Mouse (Mus musculus): Measurements from ENCODE around the gene Gm4869. TPM values are rescaled to one million over a fixed set of nuclear protein-coding genes. Genes with fewer than 3 reads are reported as not detected.
A peak's percentile ranks its signal among the peaks of the same experiment; 100 is the strongest.

The Gm4869 gene
- total and polyA plus RNA-seq, 2 experiments from 2014 or later: not detected

DNA sequence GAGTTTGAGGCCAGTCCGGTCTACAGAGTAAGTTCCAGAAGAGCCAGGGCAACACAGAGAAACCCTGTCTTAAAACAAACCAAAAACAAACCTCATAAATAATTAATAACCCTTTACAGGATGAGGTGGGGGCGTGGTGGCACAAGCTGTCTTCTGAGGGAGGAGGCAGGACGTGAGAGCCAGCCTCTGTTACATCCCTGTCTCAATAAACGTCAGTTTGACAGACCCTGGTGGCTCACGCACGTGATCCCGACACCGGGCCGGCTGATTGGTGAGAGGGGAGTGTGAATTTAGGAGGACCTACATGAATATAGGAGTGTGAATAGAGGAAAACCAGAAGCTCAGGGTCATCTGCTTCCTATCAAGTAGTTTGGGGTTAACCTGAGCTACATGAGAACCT lies 63.8 kb downstream of the Gm4869 start:
- 31% methylated on average over 9 of the region's 9 CpGs for WGBS
- Histone ChIP-seq H3K27me3 (ENCODE audit: insufficient read depth, low read length) (no peaks in the 10 kb centered on the region), H3K36me3 (ENCODE audit: insufficient read depth, low read length) (no peaks in the 10 kb centered on the region), H3K27ac (no peak overlapping the region), H3K4me3 (ENCODE audit: low read length) (no peak overlapping the region), H3K9me3 (ENCODE audit: low read length) (no peaks in the 10 kb centered on the region), H3K4me1 (ENCODE audit: insufficient read depth, low read length) (peaks cover 22% of the 10 kb centered on the region), H3K9ac (replicated peaks; ENCODE audit: low read length) (no peak overlapping the region), H3K4me2 (ENCODE audit: low read depth, low read length) (no peak overlapping the region)
- no peak for ATAC-seq
- no peak for TF ChIP-seq CTCF (IDR thresholded peaks at IDR 0.05; ENCODE audit: low read depth)
- DNase-seq (ENCODE audit: low spot score): no peak

DNA sequence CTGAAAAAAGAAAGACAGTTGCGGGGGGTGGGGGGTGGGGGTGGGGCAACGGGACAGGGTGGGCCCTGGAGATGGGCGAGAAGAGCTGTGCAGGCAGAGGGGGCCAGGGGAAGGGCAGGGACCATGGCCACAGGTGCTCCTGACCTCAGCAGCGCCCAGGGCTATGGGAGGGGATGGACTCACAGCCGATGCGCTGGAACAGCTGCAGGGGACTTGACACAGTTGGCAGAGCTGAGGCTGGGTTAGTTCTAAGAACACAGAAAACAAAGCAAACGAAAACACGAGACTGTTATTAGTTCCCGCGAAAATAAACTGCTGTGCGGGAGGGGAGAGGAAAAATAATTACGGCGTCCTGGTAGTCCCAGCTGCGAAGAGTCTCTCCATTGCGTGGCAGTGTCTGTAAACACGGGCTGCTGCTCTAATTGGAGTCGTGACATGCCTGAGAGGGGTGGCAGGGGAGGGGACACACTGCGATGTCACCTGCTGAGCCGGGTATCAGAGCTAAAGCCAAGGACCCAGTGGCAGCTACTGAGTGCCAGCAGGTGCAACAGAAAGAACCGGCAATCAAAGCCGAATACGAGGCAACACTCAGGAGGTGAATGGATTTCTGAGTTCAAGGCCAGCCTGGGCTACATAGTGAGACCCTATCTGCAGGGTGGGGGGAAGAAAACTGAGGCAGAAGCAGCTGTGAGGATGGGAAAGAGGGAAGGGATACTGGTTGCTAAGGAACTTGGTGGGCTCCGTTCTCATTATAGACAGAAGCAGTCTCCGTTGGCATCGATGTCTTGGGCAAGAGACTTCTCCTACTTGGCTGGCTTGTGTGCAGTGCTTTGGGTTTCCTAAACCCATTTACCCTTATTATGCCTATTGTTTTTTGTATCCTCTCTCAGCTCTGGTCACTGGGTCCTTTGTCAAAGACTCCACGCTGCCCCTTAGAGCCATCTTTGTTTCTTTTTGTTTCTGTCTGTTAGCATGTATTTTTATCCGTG lies 64.9 kb downstream of the Gm4869 start:
- ATAC-seq: no peak
- peaks cover 19% of the 10 kb centered on the region for H3K4me1 ChIP-seq (ENCODE audit: insufficient read depth, low read length)
- H3K9ac ChIP-seq (replicated peaks; ENCODE audit: low read length): peak overlapping the region; percentile 24; the same call in 1 of the 2 replicates
- TF ChIP-seq CTCF (IDR thresholded peaks at IDR 0.05; ENCODE audit: low read depth): no peak
- peak; percentile 28 for DNase-seq (ENCODE audit: low spot score)
- no peaks in the 10 kb centered on the region for H3K36me3 ChIP-seq (ENCODE audit: insufficient read depth, low read length)
- no peak overlapping the region for H3K4me3 ChIP-seq (ENCODE audit: low read length)
- H3K27me3 ChIP-seq (ENCODE audit: insufficient read depth, low read length): no peaks in the 10 kb centered on the region
- 28% methylated on average over 27 of the region's 27 CpGs for WGBS
- peak overlapping the region; percentile 40 for H3K4me2 ChIP-seq (ENCODE audit: low read depth, low read length)
- peak overlapping the region; percentile 32 for H3K27ac ChIP-seq
- H3K9me3 ChIP-seq (ENCODE audit: low read length): no peaks in the 10 kb centered on the region

GRCm38 (mm10) chr5:140513921-140514320 lies 68.5 kb downstream of the Gm4869 start:
- Histone ChIP-seq H3K4me2 (ENCODE audit: low read depth, low read length) (no peak overlapping the region), H3K9me3 (ENCODE audit: low read length) (no peaks in the 10 kb centered on the region), H3K36me3 (ENCODE audit: insufficient read depth, low read length) (no peaks in the 10 kb centered on the region), H3K9ac (replicated peaks; ENCODE audit: low read length) (no peak overlapping the region), H3K4me1 (ENCODE audit: insufficient read depth, low read length) (peaks cover 10% of the 10 kb centered on the region; the same call in 1 of the 2 replicates), H3K27me3 (ENCODE audit: insufficient read depth, low read length) (no peaks in the 10 kb centered on the region), H3K4me3 (ENCODE audit: low read length) (no peak overlapping the region), H3K27ac (no peak overlapping the region)
- ATAC-seq: no peak
- WGBS: 63% methylated on average over 8 of the region's 8 CpGs
- no peak for TF ChIP-seq CTCF (IDR thresholded peaks at IDR 0.05; ENCODE audit: low read depth)
- no peak for DNase-seq (ENCODE audit: low spot score)

- Histone ChIP-seq H3K4me1 (ENCODE audit: insufficient read depth, low read length) (peaks cover 5% of the 10 kb centered on the region; the same call in 1 of the 2 replicates), H3K9ac (replicated peaks; ENCODE audit: low read length) (no peak overlapping the region), H3K9me3 (ENCODE audit: low read length) (no peaks in the 10 kb centered on the region), H3K27ac (no peak overlapping the region), H3K36me3 (ENCODE audit: insufficient read depth, low read length) (no peaks in the 10 kb centered on the region), H3K4me2 (ENCODE audit: low read depth, low read length) (no peak overlapping the region), H3K4me3 (ENCODE audit: low read length) (no peak overlapping the region), H3K27me3 (ENCODE audit: insufficient read depth, low read length) (no peaks in the 10 kb centered on the region)
- WGBS: 46% methylated on average over 7 of the region's 7 CpGs
- no peak for TF ChIP-seq CTCF (IDR thresholded peaks at IDR 0.05; ENCODE audit: low read depth)
- ATAC-seq (no peak), DNase-seq (ENCODE audit: low spot score) (no peak)
Observed at GRCm38 (mm10) chr5:140514799-140515486, 69.5 kb downstream of the Gm4869 start.

DNA sequence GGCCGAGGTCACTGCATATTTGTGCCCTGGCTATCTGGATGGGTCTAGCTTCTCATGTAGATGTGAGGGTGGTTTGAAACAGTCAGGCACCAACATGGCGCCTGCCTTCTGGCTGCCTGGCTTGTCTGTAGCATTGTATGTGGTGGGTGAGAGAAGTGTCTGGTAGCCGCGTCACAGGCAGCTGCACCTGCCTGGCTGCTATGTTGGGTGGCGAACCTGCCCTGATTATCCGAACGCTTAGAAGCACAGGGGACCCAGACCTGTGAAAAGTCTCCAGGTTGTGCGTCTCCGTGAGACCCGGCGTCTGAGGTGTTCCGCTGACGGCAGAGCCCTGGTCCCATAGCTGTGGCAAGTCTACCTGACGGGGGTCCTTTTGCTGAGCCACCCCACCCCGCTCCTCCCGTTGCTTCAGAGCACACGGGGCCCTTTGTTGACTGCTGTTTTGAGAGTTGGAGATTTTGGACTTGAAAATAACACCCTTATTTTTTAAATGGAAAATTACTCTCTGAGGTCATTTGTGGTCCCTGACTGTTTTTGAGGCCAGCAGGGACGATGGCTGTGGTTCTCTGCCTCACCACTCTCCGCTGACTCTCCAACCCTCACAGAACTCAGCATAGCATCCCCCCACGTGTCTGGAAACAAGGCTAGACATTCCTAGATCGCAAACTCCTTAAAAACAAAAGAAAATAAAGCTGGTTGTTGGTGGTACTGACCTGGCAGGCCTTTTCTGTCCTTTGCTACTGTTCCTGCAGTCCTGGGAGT lies 71.9 kb downstream of the Gm4869 start:
- Histone ChIP-seq H3K9ac (replicated peaks; ENCODE audit: low read length) (no peak overlapping the region), H3K4me3 (ENCODE audit: low read length) (no peak overlapping the region), H3K36me3 (ENCODE audit: insufficient read depth, low read length) (no peaks in the 10 kb centered on the region), H3K27me3 (ENCODE audit: insufficient read depth, low read length) (no peaks in the 10 kb centered on the region), H3K4me1 (ENCODE audit: insufficient read depth, low read length) (no peaks in the 10 kb centered on the region), H3K27ac (no peak overlapping the region), H3K4me2 (ENCODE audit: low read depth, low read length) (no peak overlapping the region), H3K9me3 (ENCODE audit: low read length) (no peaks in the 10 kb centered on the region)
- WGBS: 87% methylated on average over 21 of the region's 21 CpGs
- no peak for TF ChIP-seq CTCF (IDR thresholded peaks at IDR 0.05; ENCODE audit: low read depth)
- no peak for ATAC-seq
- DNase-seq (ENCODE audit: low spot score): no peak

DNA sequence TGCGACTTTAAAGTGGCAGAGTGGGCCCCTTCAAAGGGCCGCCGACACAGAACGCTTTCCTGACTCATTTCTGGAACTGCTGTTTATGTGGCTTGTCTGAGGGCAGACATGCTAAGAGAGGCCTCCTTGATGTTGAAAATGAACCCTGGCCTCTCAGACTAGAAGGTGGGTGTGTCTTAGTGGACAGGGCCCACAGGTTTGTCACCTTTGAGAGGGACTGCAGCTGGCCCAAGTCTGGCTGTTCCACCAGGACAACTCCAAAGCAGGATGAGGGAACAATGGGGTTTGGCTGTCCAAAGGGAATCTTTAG lies 72.4 kb downstream of the Gm4869 start:
- Histone ChIP-seq H3K4me1 (ENCODE audit: insufficient read depth, low read length) (no peaks in the 10 kb centered on the region), H3K36me3 (ENCODE audit: insufficient read depth, low read length) (no peaks in the 10 kb centered on the region), H3K9ac (replicated peaks; ENCODE audit: low read length) (no peak overlapping the region), H3K4me2 (ENCODE audit: low read depth, low read length) (no peak overlapping the region), H3K4me3 (ENCODE audit: low read length) (no peak overlapping the region), H3K27ac (no peak overlapping the region), H3K9me3 (ENCODE audit: low read length) (no peaks in the 10 kb centered on the region), H3K27me3 (ENCODE audit: insufficient read depth, low read length) (no peaks in the 10 kb centered on the region)
- 86% methylated on average over 4 of the region's 4 CpGs for WGBS
- no peak for ATAC-seq
- DNase-seq (ENCODE audit: low spot score): no peak
- no peak for TF ChIP-seq CTCF (IDR thresholded peaks at IDR 0.05; ENCODE audit: low read depth)
